Mouse (Mus musculus) forebrain, embryonic 15.5 days (tissue): ENCODE results near the gene Lrp6. TPM values are rescaled to one million over a fixed set of nuclear protein-coding genes. Genes with fewer than 3 reads are reported as not detected.

ENCODE experiments used
- ATAC-seq: fragments of 200-750 bp; cut with Nextera tagmentation; replicated peaks from 2 replicates; pipeline ENCODE4 v1.8.0; 2017; ENCODE audit warnings: mild to moderate bottlenecking, moderate TSS enrichment, moderate library complexity
- H3K27ac ChIP-seq: fragments of 300-500 bp; sonication (generic); replicated peaks from 2 replicates; pipeline ENCODE4 v1.5.1; 2015; ENCODE audit warnings: mild to moderate bottlenecking, inconsistent platforms
- H3K27me3 ChIP-seq: fragments of 300-500 bp; sonication (generic); 2 replicates; pipeline ENCODE4 v1.6.1; 2015; ENCODE audit warnings: inconsistent platforms
- H3K36me3 ChIP-seq: fragments of 300-500 bp; sonication (generic); 2 replicates; pipeline ENCODE4 v1.6.1; 2015; ENCODE audit warnings: mild to moderate bottlenecking, inconsistent platforms
- H3K4me1 ChIP-seq: fragments of 300-500 bp; sonication (generic); 2 replicates; pipeline ENCODE4 v1.6.1; 2015; ENCODE audit warnings: inconsistent platforms
- H3K4me2 ChIP-seq: fragments of 300-500 bp; sonication (generic); replicated peaks from 2 replicates; pipeline ENCODE4 v1.6.1; 2015; ENCODE audit warnings: mild to moderate bottlenecking, inconsistent platforms
- H3K4me3 ChIP-seq: fragments of 300-500 bp; sonication (generic); 2 replicates; pipeline ENCODE4 v1.5.1; 2015; ENCODE audit warnings: mild to moderate bottlenecking, inconsistent platforms
- H3K9ac ChIP-seq: fragments of 300-500 bp; sonication (generic); replicated peaks from 2 replicates; pipeline ENCODE4 v1.6.1; 2015; ENCODE audit warnings: mild to moderate bottlenecking, inconsistent platforms
- H3K9me3 ChIP-seq: fragments of 300-500 bp; sonication (generic); 2 replicates; pipeline ENCODE4 v1.6.1; 2016; ENCODE audit warnings: inconsistent platforms
- WGBS: fragments of 180-500 bp; shearing (Covaris S2); methylation state at CpG from one replicate; pipeline ENCODE4 v1.1.7; 2015; ENCODE audit warnings: mixed read lengths; 5-methylcytosine and 5-hydroxymethylcytosine counted together
- polyA plus RNA-seq: library from polyadenylated mRNA; unstranded; fragments of >200 nt; fragmentation: Nextera tagmentation; extraction: Ambion mirVana; gene quantifications from 2 replicates; pipeline ENCODE4 v1.2.1, GENCODE M21; 2015

Lrp6 gene
- polyA plus RNA-seq, 1 experiment from 2014 or later, result 23.2 TPM

- WGBS, result 16% methylated on average over 10 of the region's 10 CpGs
- Histone ChIP-seq H3K9ac (peak overlapping the region; percentile 31), H3K36me3 (peaks cover 5% of the 10 kb centered on the region), H3K4me1 (peaks cover 16% of the 10 kb centered on the region), H3K27ac (peak overlapping the region; percentile 71), H3K4me3 (peak overlapping the region; percentile 33), H3K27me3 (no peaks in the 10 kb centered on the region), H3K4me2 (peak overlapping the region; percentile 51), H3K9me3 (no peaks in the 10 kb centered on the region)
- peak; percentile 43 for ATAC-seq
These were observed 126.7 kb downstream of the Lrp6 start for GRCm38 (mm10) chr6:134440023-134440422.

- no peaks in the 10 kb centered on the region for H3K9me3 ChIP-seq
- peak; percentile 92 for ATAC-seq
- no peaks in the 10 kb centered on the region for H3K36me3 ChIP-seq
- H3K4me1 ChIP-seq, result peaks cover 16% of the 10 kb centered on the region
- H3K9ac ChIP-seq, result peak overlapping the region; percentile 31
- H3K4me2 ChIP-seq, result peak overlapping the region; percentile 51
- no peaks in the 10 kb centered on the region for H3K27me3 ChIP-seq
- peak overlapping the region; percentile 71 for H3K27ac ChIP-seq
- H3K4me3 ChIP-seq, result peak overlapping the region; percentile 33
- WGBS, result 5% methylated on average over 23 of the region's 23 CpGs
These were observed 127.3 kb downstream of the Lrp6 start for GRCm38 (mm10) chr6:134439401-134440021.

DNA sequence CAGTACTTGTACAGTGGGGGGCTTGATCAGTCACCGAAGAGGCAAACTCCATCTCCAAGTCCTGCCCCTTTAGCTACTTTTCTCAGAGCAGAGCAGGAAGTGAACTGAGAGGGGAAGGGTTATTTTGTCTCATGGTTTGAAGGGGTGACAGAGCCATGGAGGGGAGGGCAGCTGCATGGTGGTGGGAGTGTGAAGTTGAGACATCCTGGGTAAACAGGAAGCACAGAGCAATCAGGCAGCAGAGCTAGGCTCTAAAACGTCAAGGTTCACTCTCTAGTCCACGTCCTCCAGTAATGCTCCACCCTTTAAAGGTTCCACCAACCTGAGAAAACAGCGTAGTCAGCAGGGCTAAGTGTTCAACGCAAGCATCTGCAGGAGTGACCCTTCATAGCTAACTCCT is 129.8 kb downstream of the Lrp6 start:
- H3K4me3 ChIP-seq, result no peak overlapping the region
- no peaks in the 10 kb centered on the region for H3K9me3 ChIP-seq
- H3K9ac ChIP-seq, result no peak overlapping the region
- H3K4me2 ChIP-seq, result no peak overlapping the region
- H3K4me1 ChIP-seq, result peaks cover 16% of the 10 kb centered on the region
- 86% methylated on average over 5 of the region's 5 CpGs for WGBS
- no peak overlapping the region for H3K27ac ChIP-seq
- no peak for ATAC-seq
- no peaks in the 10 kb centered on the region for H3K36me3 ChIP-seq
- no peaks in the 10 kb centered on the region for H3K27me3 ChIP-seq

- no peaks in the 10 kb centered on the region for H3K27me3 ChIP-seq
- no peaks in the 10 kb centered on the region for H3K36me3 ChIP-seq
- no peak for ATAC-seq
- no peak overlapping the region for H3K27ac ChIP-seq
- peaks cover 12% of the 10 kb centered on the region for H3K4me1 ChIP-seq
- 83% methylated on average over 9 of the region's 9 CpGs for WGBS
- H3K4me3 ChIP-seq, result no peak overlapping the region
- H3K9ac ChIP-seq, result no peak overlapping the region
- H3K9me3 ChIP-seq, result no peaks in the 10 kb centered on the region
- no peak overlapping the region for H3K4me2 ChIP-seq
These were observed 131.8 kb downstream of the Lrp6 start for GRCm38 (mm10) chr6:134434866-134435390.

DNA sequence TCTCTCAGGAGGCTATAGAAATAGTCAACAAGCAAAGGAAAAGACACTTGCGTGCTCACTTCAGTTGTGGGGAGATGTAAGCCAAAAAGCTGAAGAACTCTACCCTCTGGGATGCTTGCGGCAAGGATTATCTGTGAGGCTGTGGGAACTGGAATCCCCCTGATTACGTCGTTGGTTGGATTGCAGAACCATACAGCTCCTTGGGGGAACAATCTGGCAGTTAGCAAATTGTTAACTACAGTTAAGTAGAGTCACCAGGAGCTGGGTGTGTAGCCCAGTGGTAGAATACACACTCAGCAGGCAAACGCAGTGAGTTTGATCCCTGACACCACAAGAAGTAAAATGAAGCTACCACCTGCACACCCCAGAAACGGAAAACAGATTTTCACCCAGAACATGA is 132.7 kb downstream of the Lrp6 start:
- Histone ChIP-seq H3K9me3 (no peaks in the 10 kb centered on the region), H3K27ac (no peak overlapping the region), H3K27me3 (no peaks in the 10 kb centered on the region), H3K4me2 (no peak overlapping the region), H3K4me1 (peaks cover 3% of the 10 kb centered on the region), H3K9ac (no peak overlapping the region), H3K4me3 (no peak overlapping the region), H3K36me3 (no peaks in the 10 kb centered on the region)
- ATAC-seq, result no peak
- 74% methylated on average over 6 of the region's 6 CpGs for WGBS

DNA sequence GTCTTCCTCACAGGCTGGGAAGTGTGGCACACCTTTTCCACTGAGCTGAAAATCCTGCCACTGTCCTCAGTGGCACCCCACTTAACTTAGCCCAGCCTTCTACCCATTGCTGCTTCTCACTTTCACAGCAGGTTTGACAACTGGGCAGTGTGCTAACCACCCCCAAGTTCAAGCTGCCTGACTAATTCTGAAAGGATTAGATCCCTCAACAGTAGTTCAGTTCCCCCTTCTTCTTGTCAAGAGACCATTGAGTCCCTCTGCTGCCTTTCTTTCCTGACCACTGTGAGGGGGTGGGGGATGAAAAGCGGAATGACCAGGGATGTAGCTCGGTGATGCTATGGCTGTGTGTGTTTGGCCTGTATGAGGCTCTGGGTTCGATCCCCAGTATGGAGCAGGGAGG is 133.5 kb downstream of the Lrp6 start:
- Histone ChIP-seq H3K27me3 (no peaks in the 10 kb centered on the region), H3K9me3 (no peaks in the 10 kb centered on the region), H3K36me3 (no peaks in the 10 kb centered on the region), H3K4me3 (no peak overlapping the region), H3K4me1 (no peaks in the 10 kb centered on the region), H3K9ac (no peak overlapping the region), H3K27ac (no peak overlapping the region), H3K4me2 (no peak overlapping the region)
- ATAC-seq, result no peak
- 88% methylated on average over 3 of the region's 3 CpGs for WGBS

GRCm38 (mm10) chr6:134431583-134431982 is 135.2 kb downstream of the Lrp6 start:
- no peaks in the 10 kb centered on the region for H3K9me3 ChIP-seq
- H3K36me3 ChIP-seq, result no peaks in the 10 kb centered on the region
- no peak overlapping the region for H3K9ac ChIP-seq
- 78% methylated on average over 4 of the region's 4 CpGs for WGBS
- ATAC-seq, result no peak
- H3K27ac ChIP-seq, result no peak overlapping the region
- no peaks in the 10 kb centered on the region for H3K27me3 ChIP-seq
- H3K4me2 ChIP-seq, result no peak overlapping the region
- no peak overlapping the region for H3K4me3 ChIP-seq
- no peaks in the 10 kb centered on the region for H3K4me1 ChIP-seq

- no peaks in the 10 kb centered on the region for H3K4me1 ChIP-seq
- WGBS, result 82% methylated on average over 9 of the region's 9 CpGs
- H3K9me3 ChIP-seq, result no peaks in the 10 kb centered on the region
- H3K4me2 ChIP-seq, result no peak overlapping the region
- H3K27ac ChIP-seq, result no peak overlapping the region
- H3K27me3 ChIP-seq, result no peaks in the 10 kb centered on the region
- ATAC-seq, result no peak
- no peak overlapping the region for H3K9ac ChIP-seq
- H3K36me3 ChIP-seq, result no peaks in the 10 kb centered on the region
- H3K4me3 ChIP-seq, result no peak overlapping the region
These were observed 136.5 kb downstream of the Lrp6 start for GRCm38 (mm10) chr6:134430161-134430799.

GRCm38 (mm10) chr6:134428455-134428854 is 138.3 kb downstream of the Lrp6 start:
- no peak for ATAC-seq
- H3K4me1 ChIP-seq, result no peaks in the 10 kb centered on the region
- no peak overlapping the region for H3K4me2 ChIP-seq
- no peaks in the 10 kb centered on the region for H3K27me3 ChIP-seq
- H3K9ac ChIP-seq, result no peak overlapping the region
- H3K27ac ChIP-seq, result no peak overlapping the region
- 73% methylated on average over 5 of the region's 5 CpGs for WGBS
- no peaks in the 10 kb centered on the region for H3K9me3 ChIP-seq
- no peaks in the 10 kb centered on the region for H3K36me3 ChIP-seq
- H3K4me3 ChIP-seq, result no peak overlapping the region

- Histone ChIP-seq H3K4me1 (no peaks in the 10 kb centered on the region), H3K27me3 (no peaks in the 10 kb centered on the region), H3K36me3 (no peaks in the 10 kb centered on the region), H3K4me2 (no peak overlapping the region), H3K9me3 (no peaks in the 10 kb centered on the region), H3K9ac (no peak overlapping the region), H3K4me3 (no peak overlapping the region), H3K27ac (no peak overlapping the region)
- no peak for ATAC-seq
- 79% methylated on average over 3 of the region's 3 CpGs for WGBS
These were observed 139.6 kb downstream of the Lrp6 start for GRCm38 (mm10) chr6:134427165-134427564.

DNA sequence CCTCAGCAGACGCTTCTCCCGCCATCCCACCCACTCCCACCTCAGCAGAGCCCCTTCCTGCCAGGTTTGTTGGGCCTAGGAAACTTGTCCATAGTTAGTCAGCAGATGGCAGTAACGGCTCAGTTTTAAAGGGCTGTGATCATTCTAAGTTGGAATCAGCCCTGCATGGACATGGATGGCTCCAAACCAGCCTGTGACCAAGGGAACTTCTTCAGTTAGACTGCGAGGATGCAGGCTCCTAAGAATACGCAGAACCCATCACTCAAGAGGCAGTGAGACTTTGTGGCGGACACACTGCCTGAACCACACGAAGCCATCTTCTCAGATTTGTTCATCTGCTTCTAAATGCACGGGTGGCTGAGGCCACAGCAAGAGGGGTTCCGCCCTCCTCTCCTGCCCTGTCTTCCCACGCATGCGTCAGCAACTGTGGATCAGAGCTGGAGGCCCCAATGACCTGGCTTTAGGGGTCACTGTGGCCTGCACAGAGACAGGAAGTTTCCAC is 141.5 kb downstream of the Lrp6 start:
- Histone ChIP-seq H3K27ac (no peak overlapping the region), H3K9ac (no peak overlapping the region), H3K36me3 (no peaks in the 10 kb centered on the region), H3K9me3 (no peaks in the 10 kb centered on the region), H3K27me3 (no peaks in the 10 kb centered on the region), H3K4me1 (no peaks in the 10 kb centered on the region), H3K4me3 (no peak overlapping the region), H3K4me2 (no peak overlapping the region)
- peak; percentile 90 for ATAC-seq
- 44% methylated on average over 11 of the region's 11 CpGs for WGBS

- H3K27me3 ChIP-seq, result no peaks in the 10 kb centered on the region
- no peak overlapping the region for H3K27ac ChIP-seq
- WGBS, result 70% methylated on average over 6 of the region's 6 CpGs
- no peak overlapping the region for H3K4me2 ChIP-seq
- H3K4me3 ChIP-seq, result no peak overlapping the region
- no peaks in the 10 kb centered on the region for H3K9me3 ChIP-seq
- H3K36me3 ChIP-seq, result no peaks in the 10 kb centered on the region
- no peak overlapping the region for H3K9ac ChIP-seq
- ATAC-seq, result no peak
- H3K4me1 ChIP-seq, result no peaks in the 10 kb centered on the region
These were observed 144.8 kb downstream of the Lrp6 start for GRCm38 (mm10) chr6:134421921-134422320.
